Mouse (Mus musculus) embryonic stem cell, embryonic (primary cell): Measurements from ENCODE around the gene Adgrg6.

Experiments used
- CTCF ChIA-PET, 4 experiments: fragments of 300-600 bp in 2 of 4; fragments of 350-600 bp in 2 of 4; sonication (Branson Sonifier 250); formaldehyde crosslinking; loops; one replicate each; lab custom pipeline; 2022; ENCODE audit warnings: inconsistent platforms in 2 of 4; lab: Charles Lee
- POLR2A ChIA-PET, 4 experiments: fragments of 300-600 bp in 2 of 4; fragments of 350-600 bp in 2 of 4; sonication (Branson Sonifier 250); formaldehyde crosslinking; loops; one replicate each; lab custom pipeline; 2022; ENCODE audit warnings: antibody characterized with exemption in 4 of 4, inconsistent platforms in 1 of 4; lab: Charles Lee

Gene Adgrg6

DNA sequence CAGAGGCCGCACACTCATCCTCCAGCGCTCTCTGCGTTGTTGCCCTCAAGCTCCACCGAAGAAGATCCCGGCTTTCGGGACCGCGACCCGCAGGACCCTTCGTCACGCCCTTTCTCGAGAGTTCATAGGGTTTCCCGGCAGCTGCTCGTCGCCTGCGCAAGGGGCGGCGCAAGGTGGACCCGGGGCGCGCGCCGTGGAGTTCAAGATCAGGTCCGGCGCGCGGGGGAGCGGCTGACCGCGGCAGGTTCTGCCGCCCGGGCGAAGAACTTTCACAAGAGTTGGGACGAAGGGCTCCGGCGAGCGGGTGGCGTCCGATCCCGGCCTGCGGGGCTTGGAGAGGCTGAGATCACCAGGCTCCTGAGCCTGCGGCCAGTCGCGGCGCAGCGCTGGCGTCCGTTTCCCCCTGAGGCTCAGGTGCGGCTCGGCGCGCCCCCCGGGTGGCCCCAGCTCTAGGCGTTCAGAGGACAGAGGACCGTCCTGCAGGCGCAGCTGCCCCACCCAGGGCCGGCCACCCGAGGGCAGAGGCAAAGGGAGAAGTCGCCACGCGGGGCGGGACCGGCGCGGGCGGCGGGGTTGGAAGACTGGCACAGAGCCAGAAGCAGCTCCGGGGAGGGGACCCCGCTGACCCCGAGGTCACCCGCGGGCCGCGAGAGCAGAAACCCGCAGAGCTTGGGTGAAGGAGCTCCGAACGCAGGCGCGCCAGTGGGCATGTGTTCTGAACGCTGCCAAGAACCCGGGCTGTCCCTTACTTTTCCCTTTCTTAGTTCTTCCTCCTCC, at the start of gene Adgrg6:
Gene Adgrg6, minus strand, starts transcription at position 719 of the 777 bp plus-strand sequence.
- ChIA-PET CTCF (interaction anchor here in 2 of 4 experiments (0.8 to 0.9 kb wide), 2 partner anchors 94 to 95 kb away, joined by 3 read pairs; no protein-coding TSS in a partner anchor), POLR2A (interaction anchor here in 2 of 4 experiments (0.6 to 2.9 kb wide), 10 partner anchors 10 to 134 kb away, joined by 3 to 12 read pairs (median 4); no protein-coding TSS in a partner anchor)

DNA sequence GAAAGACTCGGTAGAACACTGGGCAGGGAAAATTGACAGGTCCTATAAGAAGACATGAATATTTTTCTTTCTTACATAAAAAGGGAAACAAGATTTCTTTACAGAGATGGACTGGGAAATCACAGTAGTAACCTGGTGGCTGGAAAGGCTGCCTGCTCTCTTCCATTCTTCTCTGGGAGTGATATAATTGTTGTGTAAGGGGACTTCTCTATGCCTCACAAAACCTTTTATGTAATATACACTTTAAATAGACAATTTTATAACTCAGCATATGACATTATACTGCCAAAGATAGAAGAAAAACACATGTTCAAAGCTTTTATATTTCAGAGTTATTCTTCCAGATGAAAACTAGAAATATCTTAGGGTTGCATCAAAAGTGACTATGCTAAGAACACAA, 46.8 kb upstream of the Adgrg6 start:
- ChIA-PET CTCF (no interaction called here), POLR2A (no interaction called here)

DNA sequence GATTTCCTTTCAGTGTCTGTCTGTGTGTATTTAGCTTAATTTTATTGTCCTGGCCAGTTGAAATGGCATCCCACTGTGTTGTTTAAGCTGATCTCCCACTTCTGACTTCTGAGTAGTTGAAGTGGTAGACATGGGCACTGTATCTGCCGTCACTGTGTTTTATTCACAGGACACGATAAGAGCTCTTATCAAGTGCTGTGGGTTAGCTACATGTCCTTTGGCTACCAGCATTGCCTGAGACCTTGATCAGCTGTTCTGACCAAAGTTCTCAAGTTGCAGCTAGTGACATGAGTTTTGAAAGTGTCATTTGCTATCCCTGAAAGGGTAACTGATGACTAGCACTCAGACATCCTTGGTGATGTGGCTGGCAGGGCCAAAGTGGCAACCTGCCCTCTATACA, 45.4 kb upstream of the Adgrg6 start:
- CTCF ChIA-PET, result interaction anchor here in 1 of 4 experiments (0.6 kb wide), 1 partner anchor 94 kb away, joined by 3 read pairs; no protein-coding TSS in a partner anchor
- POLR2A ChIA-PET, result interaction anchor here in 1 of 4 experiments (1.3 kb wide), 1 partner anchor 13 kb away, joined by 3 read pairs; no protein-coding TSS in a partner anchor

- ChIA-PET CTCF (no interaction called here), POLR2A (interaction anchor here in 2 of 4 experiments (0.6 to 1.3 kb wide), 2 partner anchors 14 to 46 kb away, joined by 3 to 8 read pairs; no protein-coding TSS in a partner anchor)
Observed at GRCm38 (mm10) chr10:14589667-14590066, 44.2 kb upstream of the Adgrg6 start.

DNA sequence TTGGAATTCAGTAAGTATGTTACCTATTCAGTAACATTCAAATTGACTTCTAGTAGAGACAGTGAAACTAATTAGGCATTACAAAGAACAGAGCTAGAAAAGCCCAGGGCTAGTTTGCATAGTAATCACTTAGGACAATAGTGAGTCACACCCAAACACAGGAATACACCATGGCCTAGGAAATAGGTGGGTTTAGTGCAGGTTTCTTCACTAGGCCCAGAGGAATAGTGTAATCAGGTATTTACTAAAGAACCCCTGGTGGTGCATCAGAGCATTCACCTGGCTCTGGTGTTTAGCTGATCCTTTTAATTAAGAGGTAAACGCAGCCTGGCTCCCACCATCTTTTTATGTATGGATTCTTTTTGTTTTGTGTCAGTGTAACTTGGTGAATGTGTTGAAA, 38.0 kb upstream of the Adgrg6 start:
- CTCF ChIA-PET, result no interaction called here

GRCm38 (mm10) chr10:14574255-14574654, 28.8 kb upstream of the Adgrg6 start:
- POLR2A ChIA-PET, result interaction anchor here in 2 of 4 experiments (1.2 to 1.8 kb wide), 4 partner anchors 9 to 1100 kb away, joined by 3 to 14 read pairs (median 6); partner anchors contain the start of gene Adgrg6 (in 1 of the 2)
- CTCF ChIA-PET, result interaction anchor here in 1 of 4 experiments (0.6 kb wide), 1 partner anchor 13 kb away, joined by 3 read pairs; no protein-coding TSS in a partner anchor

More for the DNA sequence above, 38.0 kb upstream of the Adgrg6 start:
- POLR2A ChIA-PET, result interaction anchor here in 3 of 4 experiments (0.8 to 2.5 kb wide), 13 partner anchors 9 to 680 kb away, joined by 3 to 14 read pairs (median 4); partner anchors contain the start of gene Adgrg6 (in 2 of the 3)

DNA sequence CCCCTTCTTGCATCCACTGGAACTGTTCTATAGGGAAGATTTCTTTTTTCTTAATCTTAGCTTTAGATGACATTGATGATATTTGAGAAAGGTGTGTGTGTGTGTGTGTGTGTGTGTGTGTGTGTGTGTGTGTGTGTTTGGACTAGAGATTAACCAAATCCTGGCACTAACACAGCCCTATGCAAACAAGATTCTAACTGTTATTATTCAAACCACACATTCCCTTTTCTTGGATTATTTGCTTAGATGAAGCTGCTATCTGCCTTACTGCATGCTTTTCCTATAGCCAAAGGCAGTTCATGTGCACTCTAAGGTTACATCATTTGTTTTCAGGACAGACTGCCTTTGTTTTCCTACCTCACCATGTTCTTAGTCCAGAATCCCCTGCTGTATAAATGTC, 25.7 kb upstream of the Adgrg6 start:
- POLR2A ChIA-PET, result interaction anchor here in 2 of 4 experiments (1.2 to 1.8 kb wide), 3 partner anchors 12 to 26 kb away, joined by 3 to 14 read pairs (median 7); no protein-coding TSS in a partner anchor
- CTCF ChIA-PET, result no interaction called here

DNA sequence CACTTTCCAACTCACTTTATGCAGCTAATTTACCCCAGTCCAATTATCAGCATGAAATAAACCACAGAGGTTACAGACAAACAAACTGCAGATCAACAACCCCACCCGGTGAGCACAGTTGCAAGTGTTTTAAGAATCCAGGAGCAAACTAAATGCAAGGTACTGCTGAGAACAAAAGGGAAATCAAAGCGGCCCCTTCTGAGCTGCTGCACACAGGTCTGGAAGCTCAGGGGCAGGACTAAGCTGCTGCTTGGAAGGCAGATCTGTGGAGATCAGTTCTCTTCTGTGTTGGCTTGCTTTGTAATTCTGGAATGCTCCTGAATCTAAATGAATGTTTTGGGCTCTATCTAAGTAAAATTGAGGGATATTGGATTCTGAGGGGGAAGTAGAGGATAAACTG, 25.2 kb upstream of the Adgrg6 start:
- ChIA-PET CTCF (no interaction called here), POLR2A (interaction anchor here in 2 of 4 experiments (0.5 to 1.8 kb wide), 4 partner anchors 13 to 26 kb away, joined by 3 to 14 read pairs (median 5); no protein-coding TSS in a partner anchor)

DNA sequence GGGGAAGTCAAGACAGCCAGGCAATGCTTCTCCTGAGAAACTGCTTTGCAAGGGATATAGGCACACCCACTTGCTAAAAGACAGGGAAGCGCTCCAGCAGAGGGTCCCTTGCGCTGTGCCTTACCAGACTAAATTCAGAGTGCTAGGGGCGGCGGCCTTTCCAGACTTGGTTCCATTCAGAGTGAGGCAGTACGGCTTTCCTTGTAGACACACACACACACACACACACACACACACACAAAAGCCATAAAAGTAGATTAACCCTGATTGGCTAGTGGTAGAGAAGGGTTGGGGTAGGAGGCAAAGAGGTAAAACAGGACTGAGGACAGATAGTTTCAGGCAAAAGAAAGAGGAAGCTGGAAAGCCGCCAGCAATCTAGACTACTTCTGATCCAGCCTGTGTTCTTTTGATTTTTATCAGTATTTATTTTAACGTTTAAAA, 672 bp upstream of the Adgrg6 start:
- CTCF ChIA-PET, result no interaction called here
- POLR2A ChIA-PET, result interaction anchor here in 3 of 4 experiments (0.6 to 2.9 kb wide), 7 partner anchors 24 to 126 kb away, joined by 3 to 12 read pairs (median 5); no protein-coding TSS in a partner anchor

- CTCF ChIA-PET, result interaction anchor here in 2 of 4 experiments (0.8 to 0.9 kb wide), 2 partner anchors 94 to 95 kb away, joined by 3 read pairs; no protein-coding TSS in a partner anchor
- POLR2A ChIA-PET, result interaction anchor here in 2 of 4 experiments (0.8 to 2.9 kb wide), 7 partner anchors 9 to 134 kb away, joined by 3 to 12 read pairs (median 5); no protein-coding TSS in a partner anchor
Observed at GRCm38 (mm10) chr10:14544608-14544940, 885 bp downstream of the Adgrg6 start.

DNA sequence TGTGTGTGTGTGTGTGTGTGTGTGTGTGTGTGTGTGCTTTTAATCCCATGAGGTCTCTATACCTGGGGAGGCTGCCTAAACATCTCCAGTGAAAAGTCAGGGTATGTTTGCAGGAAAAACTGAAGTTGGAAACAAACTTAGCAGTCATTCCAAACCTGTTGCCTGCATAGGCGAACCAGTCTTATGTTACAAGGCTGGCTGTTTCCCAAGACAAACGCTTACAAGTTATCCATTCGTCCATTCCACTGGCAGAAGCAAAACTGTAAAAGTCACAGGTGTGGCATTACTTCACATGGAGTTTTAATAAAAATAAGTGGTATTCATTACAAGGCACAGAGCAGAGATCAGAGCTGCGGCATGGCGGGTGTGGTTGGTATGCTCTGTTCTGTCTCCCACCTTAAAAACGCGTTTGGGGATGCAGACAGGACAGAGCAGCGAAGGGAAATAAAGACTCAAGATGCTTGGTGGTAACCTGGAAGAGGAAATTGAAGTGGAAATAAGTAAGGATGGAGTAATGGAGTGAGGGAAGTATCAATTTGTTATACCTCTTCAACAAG, 1.9 kb downstream of the Adgrg6 start:
- ChIA-PET CTCF (no interaction called here), POLR2A (interaction anchor here in 1 of 4 experiments (0.5 kb wide), 1 partner anchor 46 kb away, joined by 8 read pairs; no protein-coding TSS in a partner anchor)

GRCm38 (mm10) chr10:14537102-14537501, 8.4 kb downstream of the Adgrg6 start:
- CTCF ChIA-PET, result no interaction called here
- POLR2A ChIA-PET, result no interaction called here

- POLR2A ChIA-PET, result no interaction called here
- CTCF ChIA-PET, result no interaction called here
Observed at GRCm38 (mm10) chr10:14531090-14531489, 14.4 kb downstream of the Adgrg6 start.

GRCm38 (mm10) chr10:14530670-14531069, 14.8 kb downstream of the Adgrg6 start:
- CTCF ChIA-PET, result no interaction called here
- POLR2A ChIA-PET, result no interaction called here

GRCm38 (mm10) chr10:14527765-14528164, 17.7 kb downstream of the Adgrg6 start:
- ChIA-PET CTCF (no interaction called here), POLR2A (no interaction called here)

DNA sequence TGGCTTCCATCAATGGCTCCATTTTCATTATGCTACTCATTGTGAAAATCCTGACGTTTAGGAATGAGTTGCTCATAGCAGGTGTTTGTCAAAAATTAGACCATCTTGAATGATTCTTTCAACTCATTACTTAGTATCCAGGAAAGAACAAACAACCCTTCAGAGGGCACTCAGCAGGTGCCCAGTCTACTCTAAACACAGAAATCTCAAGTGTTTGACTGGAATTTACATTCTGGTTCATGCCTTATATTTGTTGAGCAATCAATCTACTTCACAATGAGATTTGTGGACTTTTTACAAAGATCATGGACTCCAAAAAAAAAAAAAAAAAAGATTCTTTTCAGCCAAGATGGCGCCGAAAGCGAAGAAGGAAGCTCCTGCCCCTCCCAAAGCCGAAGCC, 22.7 kb downstream of the Adgrg6 start:
- ChIA-PET CTCF (interaction anchor here in 2 of 4 experiments (0.7 kb wide), 3 partner anchors 41 to 1126 kb away, joined by 3 to 5 read pairs (median 4); no protein-coding TSS in a partner anchor), POLR2A (interaction anchor here in 2 of 4 experiments (0.6 to 0.7 kb wide), 2 partner anchors 56 to 322 kb away, joined by 3 to 5 read pairs; no protein-coding TSS in a partner anchor)

- ChIA-PET CTCF (no interaction called here), POLR2A (no interaction called here)
Observed at GRCm38 (mm10) chr10:14520912-14521675, 24.4 kb downstream of the Adgrg6 start.

- POLR2A ChIA-PET, result no interaction called here
- CTCF ChIA-PET, result no interaction called here
Observed at GRCm38 (mm10) chr10:14517909-14518308, 27.6 kb downstream of the Adgrg6 start.
